Comparison of ENCODE assay signal across 27 mouse cellular contexts in the genomic region with DNA sequence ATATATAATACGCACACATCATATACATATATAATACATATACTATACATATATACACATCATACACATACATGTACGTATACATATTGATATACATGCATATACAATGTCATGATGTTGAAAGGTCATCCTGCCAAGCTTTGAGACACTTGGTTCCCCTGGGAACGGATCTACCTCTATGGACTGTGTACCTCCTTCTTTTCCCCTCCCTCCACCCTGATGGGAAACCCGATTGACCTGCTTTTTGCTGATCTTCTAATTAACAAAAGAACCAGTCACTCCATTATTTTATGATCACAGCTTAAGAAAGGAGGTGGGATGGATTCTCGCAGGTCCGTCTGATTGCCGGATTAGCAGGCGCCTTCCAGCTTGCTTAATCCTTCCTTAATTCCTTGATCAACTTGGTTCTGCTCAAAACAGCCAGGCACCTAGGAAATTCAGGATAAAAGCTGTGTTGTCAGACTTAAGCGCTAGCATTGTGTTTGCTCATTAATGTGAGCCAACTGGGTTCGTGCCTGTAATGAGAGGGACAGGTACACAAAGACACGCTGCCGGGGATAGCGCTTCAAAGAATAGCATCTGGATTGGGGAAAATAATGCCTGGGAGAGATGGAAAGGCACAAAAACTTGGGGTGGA.
DNase-seq lines count a peak whose midpoint lies in the region; ATAC-seq and TF ChIP-seq lines count a peak whose summit lies in the region.
"Had no signal": no experiment of that assay in that cellular context is flagged by ENCODE, and none has a peak within 500 bp of the region (broad histone marks: within the 10 kb centered on the region; RNA-seq: fewer than 3 reads in every experiment).

No protein-coding gene starts in this region.

- no peaks in the 10 kb centered on the region for H3K9me3 ChIP-seq in midbrain, embryonic 13.5 days
- no peaks in the 10 kb centered on the region for H3K9me3 ChIP-seq in midbrain, postnatal 0 days (ENCODE audit: low read length)
- H3K9me3 ChIP-seq in midbrain, embryonic 16.5 days (replicated peaks; ENCODE audit: control insufficient read depth, low read length, poor library complexity, severe bottlenecking) = no peaks in the 10 kb centered on the region
- H3K9me3 ChIP-seq in heart, embryonic 11.5 days (replicated peaks; ENCODE audit: control insufficient read depth, low read length) = no peaks in the 10 kb centered on the region
- H3K9me3 ChIP-seq: hindbrain, embryonic 15.5 days; liver, embryonic 15.5 days had no signal

- H3K9ac ChIP-seq in midbrain, embryonic 13.5 days (replicated peaks) = no peak overlapping the region
- H3K9ac ChIP-seq in midbrain, postnatal 0 days (replicated peaks; ENCODE audit: low read length, poor library complexity, severe bottlenecking) = no peak overlapping the region
- H3K9ac ChIP-seq in midbrain, embryonic 16.5 days (ENCODE audit: low read depth, low read length) = no peak overlapping the region
- no peak overlapping the region for H3K9ac ChIP-seq in heart, embryonic 11.5 days (ENCODE audit: low read depth, low read length)
- H3K9ac ChIP-seq: hindbrain, embryonic 15.5 days; limb, embryonic 12.5 days; liver, embryonic 15.5 days; lung, embryonic 14.5 days had no signal

- 0 out of 2 replicates have a peak, but pooled peaks have one; percentile 14 for ATAC-seq in midbrain, embryonic 13.5 days
- no peak for ATAC-seq in midbrain, postnatal 0 days (ENCODE audit: low FRiP score)
- ATAC-seq in midbrain, embryonic 16.5 days = no peak
- ATAC-seq in monocyte, adult 5-6 weeks (replicated peaks; ENCODE audit: insufficient number of reproducible peaks, low FRiP score, low TSS enrichment, poor library complexity, severe bottlenecking) = no peak
- ATAC-seq in heart, embryonic 11.5 days (replicated peaks; ENCODE audit: insufficient number of reproducible peaks, low FRiP score, low TSS enrichment) = no peak
- ATAC-seq: activated CD4-positive, CD25-positive, alpha-beta regulatory T cell, adult 4 months; inflammation-experienced regulatory T-cells, adult 6 months had no signal

- H3K27me3 ChIP-seq in midbrain, embryonic 13.5 days = no peaks in the 10 kb centered on the region
- no peaks in the 10 kb centered on the region for H3K27me3 ChIP-seq in midbrain, postnatal 0 days (ENCODE audit: insufficient read depth, low read length)
- H3K27me3 ChIP-seq in midbrain, embryonic 16.5 days (ENCODE audit: control insufficient read depth, insufficient read depth, low read depth, low read length) = no peaks in the 10 kb centered on the region
- H3K27me3 ChIP-seq in heart, embryonic 11.5 days (ENCODE audit: control insufficient read depth, insufficient read depth, low read length) = no peaks in the 10 kb centered on the region
- H3K27me3 ChIP-seq: CH12.LX; hindbrain, embryonic 15.5 days; limb, embryonic 12.5 days; liver, embryonic 15.5 days had no signal

- peak; percentile 4 for DNase-seq in embryo, embryonic 10.5 days (ENCODE audit: low spot score)
- no peak for DNase-seq in embryo, embryonic 10 days (ENCODE audit: low spot score)
- DNase-seq in midbrain, postnatal 0 days (ENCODE audit: low spot score) = no peak
- DNase-seq in thymus, adult 18-20 months = no peak
- DNase-seq: adrenal gland, adult 2 months; cerebellum, adult 11 months; cerebellum, adult 9-10 months; heart, postnatal 14 days; kidney, adult 11 months; kidney, postnatal 25 days; lung, embryonic 14.5 days; right cerebral cortex, postnatal 4 days; thymus, adult 2 months; thymus, postnatal 36 days had no signal

- H3K27ac ChIP-seq in midbrain, embryonic 13.5 days = no peak overlapping the region
- no peak overlapping the region for H3K27ac ChIP-seq in midbrain, postnatal 0 days (ENCODE audit: low read depth, low read length)
- H3K27ac ChIP-seq in midbrain, embryonic 16.5 days (ENCODE audit: low read length) = no peak overlapping the region
- H3K27ac ChIP-seq in heart, embryonic 11.5 days (ENCODE audit: low read depth, low read length) = no peak overlapping the region
- H3K27ac ChIP-seq: hindbrain, embryonic 10.5 days; hindbrain, embryonic 15.5 days; left cerebral cortex, adult 2 months; limb, embryonic 12.5 days; liver, embryonic 15.5 days; stomach, postnatal 0 days had no signal

- peaks cover 12% of the 10 kb centered on the region for H3K4me1 ChIP-seq in midbrain, embryonic 13.5 days (replicated peaks)
- H3K4me1 ChIP-seq in midbrain, postnatal 0 days (ENCODE audit: insufficient read depth, low read length) = no peaks in the 10 kb centered on the region
- H3K4me1 ChIP-seq in midbrain, embryonic 16.5 days (ENCODE audit: control insufficient read depth, insufficient read depth, low read length) = peaks cover 5% of the 10 kb centered on the region
- no peaks in the 10 kb centered on the region for H3K4me1 ChIP-seq in heart, embryonic 11.5 days (ENCODE audit: control insufficient read depth, insufficient read depth, low read length)
- H3K4me1 ChIP-seq: hindbrain, embryonic 15.5 days; limb, embryonic 12.5 days; liver, embryonic 15.5 days had no signal

- no peak for TF ChIP-seq CTCF in midbrain, postnatal 0 days (IDR thresholded peaks at IDR 0.05)

- H3K4me3 ChIP-seq in midbrain, embryonic 13.5 days (replicated peaks) = no peak overlapping the region
- no peak overlapping the region for H3K4me3 ChIP-seq in midbrain, postnatal 0 days (ENCODE audit: low read depth, low read length)
- no peak overlapping the region for H3K4me3 ChIP-seq in midbrain, embryonic 16.5 days (ENCODE audit: low read depth, low read length)
- no peak overlapping the region for H3K4me3 ChIP-seq in heart, embryonic 11.5 days (ENCODE audit: low read depth, low read length)
- H3K4me3 ChIP-seq: hindbrain, embryonic 10.5 days; hindbrain, embryonic 15.5 days; left cerebral cortex, adult 2 months; limb, embryonic 12.5 days; liver, embryonic 15.5 days had no signal

- WGBS in midbrain, embryonic 13.5 days = 20% methylated on average over 13 of the region's 13 CpGs
- 28% methylated on average over 13 of the region's 13 CpGs for WGBS in midbrain, postnatal 0 days
- WGBS in midbrain, embryonic 16.5 days = 22% methylated on average over 13 of the region's 13 CpGs
- WGBS in heart, embryonic 11.5 days (ENCODE audit: insufficient replicate concordance) = 85% methylated on average over 13 of the region's 13 CpGs

- H3K36me3 ChIP-seq in midbrain, embryonic 13.5 days = no peaks in the 10 kb centered on the region
- no peaks in the 10 kb centered on the region for H3K36me3 ChIP-seq in midbrain, postnatal 0 days (ENCODE audit: insufficient read depth, low read length)
- H3K36me3 ChIP-seq in midbrain, embryonic 16.5 days (ENCODE audit: control insufficient read depth, insufficient read depth, low read length) = no peaks in the 10 kb centered on the region
- H3K36me3 ChIP-seq in heart, embryonic 11.5 days (ENCODE audit: control insufficient read depth, insufficient read depth, low read length) = no peaks in the 10 kb centered on the region
- H3K36me3 ChIP-seq: hindbrain, embryonic 10.5 days; hindbrain, embryonic 15.5 days; limb, embryonic 12.5 days; liver, embryonic 15.5 days had no signal

- H3K4me2 ChIP-seq in midbrain, embryonic 13.5 days (replicated peaks) = no peak overlapping the region
- H3K4me2 ChIP-seq in midbrain, postnatal 0 days (ENCODE audit: low read depth, low read length, poor library complexity, severe bottlenecking) = no peak overlapping the region
- H3K4me2 ChIP-seq in midbrain, embryonic 16.5 days (ENCODE audit: low read length) = 0 out of 2 replicates have a peak overlapping the region, but pooled peaks have one; percentile 7
- H3K4me2 ChIP-seq in heart, embryonic 11.5 days = no peak overlapping the region
- H3K4me2 ChIP-seq: hindbrain, embryonic 15.5 days; limb, embryonic 12.5 days; liver, embryonic 15.5 days; lung, embryonic 14.5 days had no signal
